ENCODE assay signal across 26 mouse cellular contexts in the genomic region with DNA sequence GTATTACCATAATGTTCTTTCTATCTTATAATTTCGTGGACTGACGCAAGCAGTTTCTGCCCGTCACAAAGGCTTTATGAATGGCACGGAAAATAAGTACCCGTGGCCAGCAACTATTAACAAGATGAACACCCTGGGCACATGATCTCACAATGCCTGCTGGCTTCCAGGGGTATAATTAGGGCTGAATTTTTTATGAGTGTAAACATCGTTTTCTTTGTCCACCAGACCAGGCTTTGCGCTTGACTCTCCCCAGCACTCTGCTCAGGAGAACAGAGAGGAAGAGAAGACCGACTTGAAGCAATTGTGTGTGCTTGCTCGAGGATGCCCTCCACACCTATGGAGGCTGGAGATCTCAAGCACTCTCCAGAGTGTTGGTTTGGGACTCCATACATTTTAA. TPM values are rescaled to one million over a fixed set of nuclear protein-coding genes. Genes with fewer than 3 reads are reported as not detected.
DNase-seq lines count a peak whose midpoint lies in the region; ATAC-seq and TF ChIP-seq lines count a peak whose summit lies in the region.
"Had no signal": no experiment of that assay in that cellular context is flagged by ENCODE, and none has a peak within 500 bp of the region (broad histone marks: within the 10 kb centered on the region; RNA-seq: fewer than 3 reads in every experiment).

No protein-coding gene starts in this region.

- TF ChIP-seq CTCF in forebrain, postnatal 0 days (IDR thresholded peaks at IDR 0.05; ENCODE audit: low read depth), result no peak

- no peak overlapping the region; the same call in 1 of the 2 replicates for H3K27ac ChIP-seq in forebrain, embryonic 13.5 days
- no peak overlapping the region for H3K27ac ChIP-seq in forebrain, embryonic 11.5 days (ENCODE audit: low read depth, low read length)
- no peak overlapping the region for H3K27ac ChIP-seq in lung, embryonic 16.5 days (ENCODE audit: low read length)
- H3K27ac ChIP-seq in forebrain, postnatal 0 days (ENCODE audit: low read depth, low read length), result no peak overlapping the region
- H3K27ac ChIP-seq: embryonic facial prominence, embryonic 13.5 days; heart, adult 2 months; heart, embryonic 15.5 days; hindbrain, embryonic 14.5 days; intestine, embryonic 15.5 days had no signal

- no peak for DNase-seq in forebrain, embryonic 11.5 days (ENCODE audit: low spot score)
- DNase-seq in lung, postnatal 14 days, result no peak
- peak; percentile 11 for DNase-seq in Muller cell, postnatal 12 days (ENCODE audit: inconsistent ontology term)
- no peak for DNase-seq in forebrain, postnatal 0 days
- no peak for DNase-seq in MN1 (ENCODE audit: low spot score)
- DNase-seq in cerebellum, postnatal 10 days, result no peak
- DNase-seq: adrenal gland, postnatal 25 days; B cell, adult 2 months; cerebellum, adult 11-12 months; cerebellum, adult 9-10 months; cerebellum, postnatal 36 days; gastrocnemius, postnatal 14 days; heart, adult 2 months; heart, postnatal 14 days had no signal

- peaks cover 7% of the 10 kb centered on the region; the same call in 1 of the 2 replicates for H3K4me1 ChIP-seq in forebrain, embryonic 13.5 days
- no peaks in the 10 kb centered on the region for H3K4me1 ChIP-seq in forebrain, embryonic 11.5 days (replicated peaks; ENCODE audit: control insufficient read depth, insufficient read depth, low read length)
- H3K4me1 ChIP-seq in lung, embryonic 16.5 days (replicated peaks; ENCODE audit: control insufficient read depth, insufficient read depth, low read length), result peaks cover 3% of the 10 kb centered on the region; the same call in 1 of the 2 replicates
- H3K4me1 ChIP-seq in forebrain, postnatal 0 days (ENCODE audit: insufficient read depth), result no peaks in the 10 kb centered on the region
- H3K4me1 ChIP-seq: embryonic facial prominence, embryonic 13.5 days; heart, embryonic 15.5 days; intestine, embryonic 15.5 days had no signal

- 0 out of 2 replicates have a peak, but pooled peaks cover 16% of the 10 kb centered on the region for H3K9me3 ChIP-seq in forebrain, embryonic 13.5 days (replicated peaks)
- H3K9me3 ChIP-seq in forebrain, embryonic 11.5 days (ENCODE audit: control insufficient read depth, low read length), result no peaks in the 10 kb centered on the region; the same call in 1 of the 2 replicates
- H3K9me3 ChIP-seq in lung, embryonic 16.5 days (ENCODE audit: control insufficient read depth, low read length), result peaks cover 5% of the 10 kb centered on the region
- H3K9me3 ChIP-seq in forebrain, postnatal 0 days (ENCODE audit: low read length), result no peaks in the 10 kb centered on the region
- H3K9me3 ChIP-seq: intestine, embryonic 15.5 days had no signal

- H3K27me3 ChIP-seq in forebrain, embryonic 13.5 days, result no peaks in the 10 kb centered on the region
- H3K27me3 ChIP-seq in forebrain, embryonic 11.5 days (ENCODE audit: control insufficient read depth, insufficient read depth, low read length), result no peaks in the 10 kb centered on the region
- no peaks in the 10 kb centered on the region for H3K27me3 ChIP-seq in lung, embryonic 16.5 days (ENCODE audit: control insufficient read depth, insufficient read depth, low read depth, low read length)
- H3K27me3 ChIP-seq in forebrain, postnatal 0 days (ENCODE audit: insufficient read depth, low read length), result no peaks in the 10 kb centered on the region
- H3K27me3 ChIP-seq: embryonic facial prominence, embryonic 13.5 days; heart, embryonic 15.5 days; intestine, embryonic 15.5 days had no signal

- no peak overlapping the region for H3K9ac ChIP-seq in forebrain, embryonic 13.5 days
- no peak overlapping the region for H3K9ac ChIP-seq in forebrain, embryonic 11.5 days (ENCODE audit: low read length)
- no peak overlapping the region for H3K9ac ChIP-seq in lung, embryonic 16.5 days (ENCODE audit: low read length)
- H3K9ac ChIP-seq in forebrain, postnatal 0 days, result no peak overlapping the region
- H3K9ac ChIP-seq: embryonic facial prominence, embryonic 13.5 days; heart, embryonic 15.5 days; hindbrain, embryonic 14.5 days; intestine, embryonic 15.5 days had no signal

- H3K4me3 ChIP-seq in forebrain, embryonic 13.5 days, result no peak overlapping the region
- H3K4me3 ChIP-seq in forebrain, embryonic 11.5 days (ENCODE audit: low read depth, low read length), result no peak overlapping the region
- H3K4me3 ChIP-seq in lung, embryonic 16.5 days (ENCODE audit: low read length), result no peak overlapping the region
- no peak overlapping the region for H3K4me3 ChIP-seq in forebrain, postnatal 0 days (ENCODE audit: low read depth, low read length)
- H3K4me3 ChIP-seq: embryonic facial prominence, embryonic 13.5 days; heart, adult 2 months; heart, embryonic 15.5 days; intestine, embryonic 15.5 days had no signal

- H3K36me3 ChIP-seq in forebrain, embryonic 13.5 days (ENCODE audit: poor library complexity, severe bottlenecking), result no peaks in the 10 kb centered on the region
- no peaks in the 10 kb centered on the region for H3K36me3 ChIP-seq in forebrain, embryonic 11.5 days (ENCODE audit: control insufficient read depth, insufficient read depth, low read length)
- no peaks in the 10 kb centered on the region for H3K36me3 ChIP-seq in lung, embryonic 16.5 days (ENCODE audit: control insufficient read depth, insufficient read depth, low read length)
- no peaks in the 10 kb centered on the region for H3K36me3 ChIP-seq in forebrain, postnatal 0 days (ENCODE audit: insufficient read depth)
- H3K36me3 ChIP-seq: embryonic facial prominence, embryonic 13.5 days; G1E; heart, embryonic 15.5 days; intestine, embryonic 15.5 days had no signal

- no peak overlapping the region for H3K4me2 ChIP-seq in forebrain, embryonic 13.5 days
- no peak overlapping the region for H3K4me2 ChIP-seq in forebrain, embryonic 11.5 days (ENCODE audit: low read depth, low read length, severe bottlenecking)
- no peak overlapping the region for H3K4me2 ChIP-seq in lung, embryonic 16.5 days (ENCODE audit: low read depth, low read length)
- H3K4me2 ChIP-seq in forebrain, postnatal 0 days (ENCODE audit: low read depth), result no peak overlapping the region
- H3K4me2 ChIP-seq: embryonic facial prominence, embryonic 13.5 days; heart, embryonic 11.5 days; heart, embryonic 15.5 days; hindbrain, embryonic 14.5 days; intestine, embryonic 15.5 days had no signal

- 43% methylated on average over 9 of the region's 9 CpGs for WGBS in forebrain, embryonic 13.5 days
- 68% methylated on average over 9 of the region's 9 CpGs for WGBS in forebrain, embryonic 11.5 days
- WGBS in lung, embryonic 16.5 days, result 72% methylated on average over 9 of the region's 9 CpGs
- WGBS in forebrain, postnatal 0 days, result 27% methylated on average over 9 of the region's 9 CpGs

- ATAC-seq in forebrain, embryonic 13.5 days, result peak; percentile 53; the same call in 1 of the 2 replicates
- no peak for ATAC-seq in forebrain, embryonic 11.5 days (replicated peaks; ENCODE audit: low FRiP score)
- ATAC-seq in lung, embryonic 16.5 days (ENCODE audit: low read depth), result peak; percentile 83
- peak; percentile 53 for ATAC-seq in forebrain, postnatal 0 days
- ATAC-seq: activated CD4-positive, CD25-positive, alpha-beta regulatory T cell, adult 4 months; CD4-positive, CD25-positive, alpha-beta regulatory T cell, adult 4 months; intestine, embryonic 15.5 days; Patski had no signal

RNA-seq across cellular contexts. Expression of a gene that starts 37.1 kb away (rescaled TPM):
- polyA plus RNA-seq in forebrain, embryonic 13.5 days (2015; fragmentation: Nextera tagmentation; extraction: Ambion mirVana), result 11.0 and 40.0 TPM in 2 replicates
- 2.5 and 4.4 TPM in 2 replicates for polyA plus RNA-seq in forebrain, embryonic 11.5 days (2014; fragmentation: Nextera tagmentation; extraction: Ambion mirVana)
- polyA plus RNA-seq in lung, embryonic 16.5 days (2015; fragmentation: Nextera tagmentation; extraction: Ambion mirVana), result 0.38 and 0.52 TPM in 2 replicates
- 150 and 194 TPM in 2 replicates for total RNA-seq in forebrain, postnatal 0 days (2014; rRNA removed)
- 172 and 174 TPM in 2 replicates for polyA plus RNA-seq in forebrain, postnatal 0 days (2015; fragmentation: Nextera tagmentation; extraction: Ambion mirVana)
- total RNA-seq: adrenal gland, postnatal 25 days; G1E; heart, adult 2 months; hematopoietic stem cell, adult 5-6 weeks had no signal
- polyA plus RNA-seq: activated CD4-positive, CD25-positive, alpha-beta regulatory T cell, adult 4 months; CD4-positive, CD25-positive, alpha-beta regulatory T cell, adult 4 months; G1E; Patski had no signal
